Mouse (Mus musculus) spleen, postnatal 10 days (tissue): ENCODE data around the gene Rabggtb.
A peak's percentile ranks its signal among the peaks of the same experiment; 100 is the strongest.

Experiments
- DNase-seq, 2 experiments: peaks; one replicate each; pipeline ENCODE4 v3.0.0; 2021 to 2022; ENCODE audit warnings: low spot score in 2 of 2

The Rabggtb gene

DNA sequence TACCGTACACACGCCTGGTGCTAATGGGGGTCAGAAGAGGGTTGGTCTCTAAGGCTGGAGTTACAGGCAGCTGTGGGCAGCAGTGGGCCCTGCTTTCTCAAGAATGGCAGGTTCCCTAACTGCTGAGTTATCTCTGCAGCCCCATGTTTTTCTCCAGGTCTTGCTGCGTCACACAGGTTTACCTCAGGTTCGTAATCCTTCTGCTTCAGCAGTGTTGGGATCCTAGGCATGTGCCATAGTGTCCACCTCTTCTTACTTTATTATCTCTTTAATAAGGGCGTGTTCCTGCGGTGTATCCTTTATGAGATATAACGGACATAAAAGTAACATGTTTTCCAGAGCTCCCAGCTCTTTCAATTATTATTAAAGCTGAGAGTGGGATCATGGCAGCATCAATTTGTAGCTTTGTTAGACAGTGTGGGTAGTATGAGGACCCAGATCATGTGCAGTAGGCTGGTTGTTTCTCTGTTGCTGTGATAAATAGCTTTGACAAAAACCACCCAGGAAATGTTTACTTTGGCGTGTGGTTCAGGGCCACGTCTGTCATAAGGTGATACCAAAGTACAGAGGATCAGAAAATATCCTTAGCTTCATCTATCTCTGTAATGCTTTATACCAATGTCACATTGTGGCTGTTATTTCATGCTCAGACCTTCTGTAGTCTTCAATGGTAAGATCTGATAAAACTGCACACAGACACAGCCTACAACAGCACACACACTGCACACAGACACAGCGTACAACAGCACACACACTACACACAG lies 8.5 kb upstream of the Rabggtb start:
- no peak for DNase-seq

DNA sequence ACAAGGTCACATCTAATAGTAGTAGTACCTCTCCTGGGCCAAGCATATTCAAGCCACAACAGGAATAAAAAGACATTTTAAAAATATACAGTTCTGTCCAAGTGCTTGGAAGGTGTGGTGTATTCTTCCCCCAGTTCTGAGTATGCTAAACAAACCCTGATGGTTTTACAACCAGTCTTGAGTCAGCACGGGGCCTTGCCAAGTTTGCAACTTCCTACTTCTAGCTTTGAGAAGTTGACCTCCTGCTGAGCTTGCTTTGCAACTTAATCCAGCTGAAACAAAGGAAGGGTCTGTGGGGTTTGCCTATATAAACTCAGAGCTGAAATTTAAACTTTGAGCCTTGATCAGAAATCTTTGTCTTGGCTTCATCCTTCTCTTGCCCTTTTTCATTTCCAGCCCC lies 4.4 kb upstream of the Rabggtb start:
- no peak for DNase-seq

DNA sequence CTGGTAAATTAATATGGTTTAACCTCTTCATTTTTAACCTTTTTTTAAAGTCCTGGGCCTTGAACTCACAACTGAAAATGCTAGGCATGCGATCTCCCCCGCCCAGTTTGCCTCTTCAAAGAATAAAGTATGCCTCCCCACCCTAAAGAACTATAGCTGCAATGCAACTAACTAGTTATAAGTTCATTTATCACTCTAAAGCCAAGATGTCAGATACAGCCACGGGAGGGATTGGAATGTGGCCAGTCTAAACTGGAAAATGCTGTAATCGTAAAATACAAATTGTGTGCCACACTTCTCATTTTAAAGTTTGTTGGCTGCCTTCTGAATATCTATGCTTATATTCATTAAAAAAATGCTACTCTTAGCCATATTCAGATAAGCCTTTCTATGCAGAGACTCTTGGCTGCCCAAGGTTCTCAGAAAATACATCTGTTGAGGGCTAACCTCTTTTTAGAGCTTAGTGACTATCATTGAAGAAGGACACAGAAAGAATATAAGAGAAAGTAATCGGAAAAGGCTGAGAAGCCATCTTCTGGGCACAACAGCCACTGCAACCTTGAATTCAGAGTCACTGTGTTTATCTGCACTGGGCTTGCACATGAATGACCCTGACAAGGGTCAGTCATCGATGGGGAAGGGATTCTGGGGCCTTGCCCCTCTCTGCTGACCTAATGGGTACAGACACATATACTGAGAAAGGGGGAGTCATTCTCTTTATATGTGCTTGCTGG lies 868 bp upstream of the Rabggtb start:
- DNase-seq, result no peak

DNA sequence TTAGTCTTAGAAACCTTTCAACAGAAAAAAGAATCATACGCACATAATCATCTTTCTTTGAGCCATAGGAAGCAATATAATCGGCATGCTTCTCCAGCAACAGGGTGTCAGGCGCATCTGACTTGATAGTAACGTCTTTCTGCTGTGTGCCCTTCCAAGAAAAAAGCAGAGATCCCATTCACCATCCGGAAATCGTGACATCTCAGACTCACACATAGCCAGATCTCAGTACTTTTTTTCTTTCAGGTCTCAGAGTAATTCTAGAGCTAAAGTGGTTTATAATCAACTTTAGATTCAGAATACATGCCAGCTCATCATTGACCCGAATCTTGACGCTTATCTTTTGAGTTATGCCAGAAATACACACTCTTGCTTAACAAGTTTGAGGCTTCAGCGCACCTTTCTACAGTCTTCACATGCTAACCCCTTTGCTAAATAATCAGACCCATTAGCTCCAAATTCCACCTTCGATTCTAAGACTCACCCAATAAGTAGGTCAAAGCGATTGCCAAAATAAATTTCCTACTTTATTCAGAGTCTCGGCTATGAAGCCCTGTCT lies 848 bp downstream of the Rabggtb start:
- no peak for DNase-seq

DNA sequence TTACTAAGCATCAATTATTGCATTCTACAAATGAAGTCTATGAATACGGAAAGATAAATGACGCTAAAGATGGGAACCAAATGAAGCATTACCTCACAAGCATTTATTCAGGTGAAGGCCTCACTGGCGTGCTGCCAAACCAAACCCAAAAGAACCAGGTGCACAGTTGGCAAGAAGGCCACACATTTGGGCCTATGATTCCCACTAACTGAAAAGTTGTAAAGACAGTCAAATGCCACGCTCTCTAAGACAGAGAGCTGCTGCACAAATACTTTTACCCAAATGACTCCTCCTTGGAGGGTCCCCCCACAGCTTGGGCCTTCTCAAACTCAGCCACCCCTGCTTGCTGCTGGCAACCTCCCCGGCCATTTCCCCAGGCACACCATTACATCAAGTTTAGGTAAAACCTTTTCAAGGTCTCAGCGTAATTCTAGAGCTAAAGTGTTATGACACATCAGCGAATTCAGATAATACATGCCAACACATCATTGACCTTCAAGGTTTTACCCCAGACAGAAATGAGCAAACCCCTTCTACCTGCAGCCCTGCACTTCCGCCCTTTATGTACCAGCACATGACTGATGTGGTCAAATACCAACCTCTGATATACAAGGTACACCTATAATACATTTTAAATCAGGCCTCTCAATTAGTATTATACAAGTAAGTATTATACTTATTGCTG lies 1.5 kb downstream of the Rabggtb start:
- DNase-seq, result peak in 1 of 2 experiments; percentile 22

DNA sequence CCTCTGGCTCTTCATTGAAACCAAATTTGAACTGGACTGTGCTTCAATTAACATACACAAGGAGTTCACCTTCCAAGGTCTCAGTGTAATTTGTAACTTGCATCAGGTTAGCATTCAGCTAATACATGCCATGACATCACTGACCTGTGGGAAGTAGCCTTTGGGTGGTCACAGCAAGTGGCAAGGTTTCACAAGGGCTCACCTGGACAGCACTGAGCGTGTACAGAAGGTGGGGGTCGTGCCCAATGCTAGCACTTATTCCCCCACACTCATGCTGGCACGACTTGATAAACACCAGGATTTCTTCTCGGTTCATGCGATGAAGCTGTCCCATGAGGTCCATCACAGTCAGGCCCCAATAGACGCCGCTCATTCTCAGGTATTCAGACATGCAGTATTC lies 2.3 kb downstream of the Rabggtb start:
- peak in 1 of 2 experiments; percentile 18 for DNase-seq

DNA sequence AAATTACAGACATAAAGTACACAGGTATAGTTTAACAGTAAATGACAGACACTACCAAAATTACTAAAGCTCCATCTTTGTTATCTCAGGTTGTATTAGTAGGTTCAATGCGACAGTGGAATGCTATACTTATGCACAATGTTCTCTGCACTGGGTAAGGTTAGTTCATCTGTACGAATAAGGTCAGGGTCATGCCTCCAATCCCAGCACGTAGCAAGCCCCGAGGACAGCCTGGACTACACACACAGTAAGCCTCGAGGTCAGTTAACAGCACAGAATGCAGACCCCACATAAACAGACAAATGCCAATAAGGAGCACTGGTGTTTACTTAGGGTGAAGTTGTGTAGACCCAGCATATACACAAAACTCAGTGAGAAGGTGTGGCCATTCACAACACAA lies 3.9 kb downstream of the Rabggtb start:
- DNase-seq, result no peak

DNA sequence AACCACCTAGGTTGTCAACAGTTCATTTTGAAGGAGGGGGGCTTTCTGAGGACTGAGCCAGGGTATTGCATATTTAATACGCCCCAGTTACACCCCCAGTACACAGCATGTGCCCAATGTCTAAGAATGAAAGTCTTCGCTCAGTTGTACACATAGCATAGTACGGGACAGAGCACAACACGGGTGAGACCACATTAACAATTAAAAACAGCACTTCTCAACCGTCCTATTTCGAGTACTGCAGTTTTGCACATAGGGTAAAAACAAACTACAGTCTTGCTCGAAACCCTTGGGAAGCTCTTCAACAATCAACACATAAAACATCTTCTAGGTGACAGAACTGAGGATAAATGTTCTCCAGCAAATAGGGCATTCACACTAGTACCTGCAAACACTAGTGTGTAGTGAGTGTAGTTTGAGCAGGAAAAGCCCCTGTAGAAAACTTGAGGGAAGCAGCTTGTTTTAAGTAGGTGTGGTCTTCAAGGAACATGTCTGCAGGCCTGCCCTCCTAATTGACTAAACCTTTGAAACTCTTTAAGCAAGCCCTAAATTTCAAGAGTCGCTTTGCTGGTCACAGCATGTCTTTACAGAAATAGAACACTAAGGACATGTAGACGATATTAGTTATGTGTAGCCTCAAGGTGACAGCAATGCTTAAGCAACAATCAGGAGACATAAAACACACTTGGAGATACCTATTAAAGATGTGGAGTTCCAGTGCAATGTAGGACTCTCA lies 6.5 kb downstream of the Rabggtb start, which contains the start of gene Msh4:
Gene Msh4, minus strand, starts transcription at position 3 of the 736 bp plus-strand sequence.
- no peak for DNase-seq

DNA sequence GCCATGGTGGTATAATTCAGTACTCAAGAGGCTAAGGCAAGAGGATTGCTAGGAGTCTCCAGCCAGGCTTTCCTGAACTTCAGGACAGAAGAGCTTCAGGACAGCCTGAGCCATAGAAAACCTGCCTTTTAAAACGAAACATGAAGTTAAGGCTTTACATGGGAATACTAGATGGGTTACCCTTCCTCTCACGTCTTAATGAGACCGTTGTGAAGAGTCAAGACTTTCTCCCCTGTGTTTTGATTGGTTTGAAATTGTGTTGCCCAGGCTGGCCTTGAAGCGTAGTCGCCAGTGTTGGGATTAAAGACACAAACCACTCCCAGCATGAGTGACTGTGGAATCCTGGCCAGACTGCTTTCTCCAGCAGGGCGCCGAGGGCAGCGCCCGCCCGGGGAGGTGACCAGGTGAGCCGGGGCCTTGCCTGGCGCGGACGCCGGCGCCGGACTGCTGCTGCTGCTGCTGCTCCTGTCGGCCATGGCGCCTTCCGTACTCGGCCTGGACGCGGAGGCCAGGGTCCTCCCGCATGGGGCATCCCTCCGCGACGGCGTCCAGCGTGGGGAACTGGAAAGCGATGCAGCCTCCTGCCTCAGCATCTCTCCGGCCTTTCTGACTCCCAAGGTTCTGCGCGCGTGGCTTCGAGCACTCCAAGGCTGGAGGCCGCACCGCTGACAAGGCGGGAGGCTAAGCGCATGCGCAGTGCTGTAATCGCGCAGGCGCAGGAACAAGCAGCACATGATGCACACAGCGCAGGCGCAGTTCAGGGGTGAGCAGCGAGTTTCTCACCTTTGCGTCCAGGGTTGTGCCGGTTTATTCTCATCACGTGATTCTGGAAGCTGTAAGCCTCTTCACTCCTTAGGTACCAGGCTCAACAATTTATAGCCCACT lies 7.3 kb downstream of the Rabggtb start:
- peak in 1 of 2 experiments; percentile 22 for DNase-seq

DNA sequence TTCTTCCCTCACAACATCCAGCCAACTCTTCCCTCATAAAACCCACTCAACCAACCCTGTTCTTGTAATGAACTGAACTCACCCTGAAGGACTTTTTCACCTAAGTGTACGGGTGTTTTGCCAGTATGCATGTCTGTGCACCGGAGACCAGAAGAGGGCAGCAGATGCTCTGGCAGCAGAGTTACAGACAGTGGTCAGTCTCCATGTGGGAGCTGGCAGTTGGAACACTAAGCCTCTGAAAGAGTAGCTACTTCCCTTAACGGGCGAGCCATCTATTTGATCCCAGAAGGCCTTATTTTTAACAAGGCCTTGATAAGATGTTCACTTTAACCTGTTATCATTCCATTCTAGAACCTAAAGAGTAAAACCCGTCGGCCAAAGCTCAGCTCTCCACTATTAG lies 8.2 kb downstream of the Rabggtb start:
- peak in 1 of 2 experiments; percentile 53 for DNase-seq

DNA sequence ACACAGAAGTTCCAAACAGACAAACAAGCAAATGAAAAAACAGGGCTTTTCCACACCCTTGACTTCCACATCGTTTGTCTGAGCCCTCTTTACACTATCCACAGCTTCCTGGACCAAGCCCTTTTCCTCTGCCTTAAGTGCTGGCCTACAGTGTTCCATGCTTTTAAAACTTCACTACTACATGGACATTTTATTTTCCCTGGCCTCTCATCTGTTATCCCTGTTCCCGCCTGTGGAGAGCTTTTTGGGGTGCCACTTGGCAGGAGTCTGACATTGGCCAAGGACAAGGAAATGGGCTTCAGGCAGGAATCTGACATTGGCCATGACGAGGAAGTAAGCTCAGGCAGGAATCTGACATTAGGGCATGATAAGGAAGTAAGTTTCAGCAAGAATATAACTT lies 10.2 kb downstream of the Rabggtb start:
- no peak for DNase-seq

DNA sequence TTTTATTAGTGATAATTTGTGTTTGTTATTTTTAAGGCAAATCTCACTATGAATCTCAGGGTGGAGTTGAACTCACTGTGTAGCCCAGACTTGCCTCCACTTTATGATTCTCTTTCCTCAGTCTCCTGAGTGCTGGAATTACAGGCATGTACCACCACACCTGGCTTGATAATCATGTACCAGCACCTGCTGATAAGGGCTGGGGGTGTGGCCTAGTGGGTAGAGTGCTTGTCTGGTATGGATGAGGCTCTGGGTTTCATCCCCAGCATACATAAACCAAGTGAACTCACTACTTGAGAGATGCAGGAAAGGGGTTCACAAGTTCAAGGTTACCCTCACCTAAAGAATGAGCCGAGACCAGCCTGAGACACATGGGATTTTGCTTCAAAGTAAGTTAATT lies 10.9 kb downstream of the Rabggtb start:
- no peak for DNase-seq

DNA sequence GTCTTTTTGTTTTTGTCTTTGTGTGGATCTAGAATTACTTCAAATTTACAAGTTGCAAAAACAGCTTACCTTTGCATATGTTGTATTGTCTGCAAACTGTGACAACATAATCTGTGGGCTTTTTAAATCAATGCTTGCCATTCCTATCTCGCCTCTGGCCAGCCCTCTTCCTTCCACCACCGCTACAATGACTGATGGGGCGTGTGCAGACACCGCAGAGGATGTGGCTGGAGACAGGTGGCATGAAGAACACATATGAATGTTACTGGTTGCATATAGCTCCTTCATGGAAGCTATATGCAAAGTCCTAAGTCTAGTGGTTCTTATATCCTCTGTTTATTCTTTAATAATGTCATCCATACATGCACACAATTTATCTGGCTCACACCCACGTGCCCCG lies 15.6 kb downstream of the Rabggtb start:
- no peak for DNase-seq

DNA sequence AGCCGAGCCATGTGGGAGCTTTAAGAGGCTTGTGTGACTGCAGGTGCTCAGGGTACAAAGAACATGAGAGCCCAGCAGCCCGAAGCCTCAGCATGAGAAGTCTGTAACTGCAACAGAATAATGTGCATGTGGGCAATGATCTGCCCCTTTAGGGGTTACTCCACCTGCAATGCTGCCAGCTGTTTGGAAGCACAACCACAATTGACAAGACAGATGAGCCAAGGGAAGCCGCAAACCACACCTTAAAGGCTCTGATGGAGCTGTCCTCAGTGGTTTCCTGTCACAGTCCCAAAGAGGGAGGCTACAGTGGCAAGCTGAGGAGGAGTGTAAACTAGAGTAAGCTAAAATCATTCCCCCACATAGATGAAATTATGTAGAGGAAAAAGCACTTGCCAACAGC lies 17.4 kb downstream of the Rabggtb start:
- no peak for DNase-seq

DNA sequence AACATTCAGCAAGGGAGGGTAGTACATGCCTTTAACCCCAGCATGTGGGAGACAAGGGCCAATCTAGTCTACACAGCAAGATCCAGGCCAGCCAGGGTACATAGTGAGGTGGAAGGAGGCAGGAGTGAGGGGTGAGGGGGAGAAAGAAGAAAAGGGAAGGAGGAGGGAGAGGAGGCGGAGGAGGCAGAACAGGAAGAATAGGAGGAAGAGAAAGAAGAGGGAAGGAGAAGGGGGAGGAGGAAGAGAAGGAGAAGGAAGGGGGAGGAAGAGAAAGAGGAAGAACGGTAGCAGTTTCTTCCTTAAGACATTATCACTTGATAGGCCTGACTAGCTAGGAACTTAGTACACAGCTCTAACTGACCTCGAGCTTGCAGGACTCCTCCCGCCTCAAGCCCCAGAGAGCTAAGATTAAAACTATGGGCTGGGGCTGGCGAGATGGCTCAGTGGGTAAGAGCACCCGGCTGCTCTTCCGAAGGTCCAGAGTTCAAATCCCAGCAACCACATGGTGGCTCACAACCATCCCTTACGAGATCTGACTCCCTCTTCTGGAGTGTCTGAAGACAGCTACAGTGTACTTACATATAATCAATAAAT lies 23.5 kb downstream of the Rabggtb start:
- no peak for DNase-seq

DNA sequence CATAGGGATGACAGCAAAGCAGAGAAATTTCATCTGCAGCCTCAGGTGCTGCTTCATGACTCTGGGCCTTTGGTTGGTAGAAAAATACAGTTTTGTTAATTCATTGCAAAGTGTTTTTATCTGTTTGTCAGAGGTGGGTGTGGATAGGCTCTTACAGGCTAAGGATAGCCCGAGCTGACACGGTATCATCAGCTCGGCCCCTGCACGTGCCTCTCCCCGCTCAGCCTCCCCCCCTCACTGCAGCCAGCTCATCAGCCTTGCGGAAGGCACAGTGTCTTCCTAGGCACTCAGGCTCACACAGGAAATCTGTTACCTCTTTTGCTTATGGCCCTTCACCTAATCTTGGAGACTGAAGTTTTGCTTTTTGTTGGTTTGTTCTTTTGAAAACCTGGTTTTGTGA lies 24.7 kb downstream of the Rabggtb start:
- DNase-seq, result no peak

DNA sequence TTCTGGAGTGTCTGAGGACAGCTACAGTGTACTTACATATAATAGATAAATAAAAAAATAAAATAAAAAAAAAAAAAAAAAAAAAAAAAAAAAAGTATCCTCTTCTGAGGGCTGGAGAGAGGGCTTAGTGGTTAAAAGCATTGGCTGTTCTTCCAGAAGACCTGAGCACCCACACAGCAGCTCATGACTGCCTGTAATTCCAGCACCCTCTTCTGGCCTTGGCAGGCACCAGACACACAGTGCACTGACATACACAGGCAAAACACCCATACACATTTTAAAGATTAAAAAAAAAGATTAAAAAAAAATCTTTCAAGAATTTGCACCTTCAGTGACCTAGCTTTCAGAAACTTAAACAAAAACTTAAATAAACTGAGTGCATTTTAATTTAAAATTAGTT lies 26.5 kb downstream of the Rabggtb start:
- no peak for DNase-seq

DNA sequence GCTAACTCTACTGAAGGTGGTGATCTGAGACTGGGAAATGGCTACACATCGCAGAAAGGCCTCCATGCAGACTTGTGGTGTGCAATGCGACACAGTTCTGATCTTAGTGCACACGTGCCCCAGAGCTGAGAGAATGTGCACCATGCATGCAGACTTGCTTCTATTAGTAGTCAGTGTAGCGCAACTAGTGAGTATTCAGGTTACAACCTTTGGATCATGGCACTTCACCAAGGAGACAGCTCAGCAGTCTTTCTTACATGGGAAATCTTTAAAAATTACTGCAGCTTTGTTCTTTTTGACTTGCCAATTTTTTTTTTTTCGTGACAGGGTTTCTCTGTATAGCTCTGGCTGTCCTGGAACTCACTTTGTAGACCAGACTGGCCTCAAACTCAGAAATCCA lies 41.4 kb downstream of the Rabggtb start:
- no peak for DNase-seq

DNA sequence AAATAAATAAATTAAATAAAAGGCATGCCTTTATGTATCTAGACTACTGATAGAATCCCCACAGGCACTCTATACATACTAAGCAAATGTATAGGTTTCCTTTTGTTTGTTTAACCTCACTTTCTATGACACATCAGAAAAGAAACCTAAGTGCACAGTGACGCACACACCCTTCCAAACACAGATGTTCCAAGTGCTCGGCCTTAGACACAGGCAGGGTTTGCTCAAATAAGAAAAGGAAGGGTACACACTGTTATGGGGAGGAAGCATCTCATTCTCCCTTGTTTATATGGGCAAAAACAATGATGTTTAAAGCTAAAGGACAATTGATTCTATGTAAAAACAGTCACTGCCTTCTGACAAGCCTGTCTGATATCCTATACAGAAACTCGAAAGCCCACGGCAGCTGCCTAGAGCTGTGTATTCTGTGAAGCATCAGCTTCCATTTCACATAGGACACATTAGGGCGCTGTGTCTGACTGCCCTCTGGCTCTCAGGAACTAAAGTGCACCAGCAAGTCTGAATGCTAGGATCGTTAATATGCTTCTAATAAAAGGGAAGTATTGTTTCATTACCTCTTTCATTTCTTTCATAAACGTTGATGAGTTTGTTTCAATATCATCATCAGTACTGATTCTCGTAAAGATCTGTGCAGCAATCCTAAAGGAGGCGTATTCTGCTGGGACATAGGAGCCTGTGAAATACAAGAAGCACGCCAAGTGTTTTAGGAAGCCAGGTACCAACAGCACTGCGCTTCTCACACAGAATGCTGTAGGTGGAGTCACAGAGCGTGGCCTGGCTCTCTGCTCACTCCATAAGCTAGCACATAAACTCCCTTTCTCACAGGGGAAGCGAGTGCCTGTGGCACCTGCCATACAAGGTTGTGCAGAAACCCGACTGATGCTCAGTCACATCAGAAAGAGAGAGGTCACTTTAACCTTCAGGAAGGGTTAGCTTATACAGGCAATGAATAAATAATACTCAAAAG lies 45.4 kb downstream of the Rabggtb start:
- no peak for DNase-seq
